Mouse (Mus musculus) midbrain, embryonic 15.5 days (tissue): ENCODE measurements at regions not wholly inside any gene's neighbourhood (a gene's known extent, or its start where the extent isn't known, plus 50 kb on each side); places are given as distances from the start of the nearest gene placed in this dataset.
A peak's percentile ranks its signal among the peaks of the same experiment; 100 is the strongest.

Source experiments
- ATAC-seq: fragments of 200-750 bp; cut with Nextera tagmentation; replicated peaks from 2 replicates; pipeline ENCODE4 v1.8.0; 2017; ENCODE audit warnings: moderate TSS enrichment
- H3K27ac ChIP-seq: fragments of 300-500 bp; sonication (generic); 2 replicates; pipeline ENCODE4 v1.5.1; 2015; ENCODE audit warnings: mild to moderate bottlenecking, inconsistent platforms
- H3K27me3 ChIP-seq: fragments of 300-500 bp; sonication (generic); replicated peaks from 2 replicates; pipeline ENCODE4 v1.6.1; 2015; ENCODE audit warnings: inconsistent platforms
- H3K36me3 ChIP-seq: fragments of 300-500 bp; sonication (generic); replicated peaks from 2 replicates; pipeline ENCODE4 v1.6.1; 2015; ENCODE audit warnings: inconsistent platforms
- H3K4me1 ChIP-seq: fragments of 300-500 bp; sonication (generic); 2 replicates; pipeline ENCODE4 v1.6.1; 2015; ENCODE audit warnings: inconsistent platforms
- H3K4me2 ChIP-seq: fragments of 300-500 bp; sonication (generic); 2 replicates; pipeline ENCODE4 v1.6.1; 2015; ENCODE audit warnings: inconsistent platforms, mild to moderate bottlenecking, moderate library complexity
- H3K4me3 ChIP-seq: fragments of 300-500 bp; sonication (generic); 2 replicates; pipeline ENCODE4 v1.5.1; 2015; ENCODE audit warnings: mild to moderate bottlenecking, inconsistent platforms
- H3K9ac ChIP-seq: fragments of 300-500 bp; sonication (generic); 2 replicates; pipeline ENCODE4 v1.6.1; 2015; ENCODE audit warnings: mild to moderate bottlenecking, inconsistent platforms
- H3K9me3 ChIP-seq: fragments of 300-500 bp; sonication (generic); 2 replicates; pipeline ENCODE4 v1.6.1; 2016; ENCODE audit warnings: inconsistent platforms
- WGBS: fragments of 180-500 bp; shearing (Covaris S2); methylation state at CpG from one replicate; pipeline ENCODE4 v1.1.7; 2015; ENCODE audit warnings: mixed read lengths; 5-methylcytosine and 5-hydroxymethylcytosine counted together

- WGBS: 67% methylated on average over 5 of the region's 5 CpGs
- Histone ChIP-seq H3K9me3 (no peaks in the 10 kb centered on the region), H3K9ac (no peak overlapping the region), H3K4me3 (no peak overlapping the region), H3K4me2 (no peak overlapping the region), H3K36me3 (no peaks in the 10 kb centered on the region), H3K27me3 (no peaks in the 10 kb centered on the region), H3K4me1 (peaks cover 14% of the 10 kb centered on the region), H3K27ac (no peak overlapping the region)
- no peak for ATAC-seq
Measured at GRCm38 (mm10) chr14:62170385-62170784, 122.0 kb upstream of the Rnaseh2b start.

- Histone ChIP-seq H3K4me1 (peaks cover 14% of the 10 kb centered on the region), H3K4me2 (no peak overlapping the region), H3K9me3 (no peaks in the 10 kb centered on the region), H3K36me3 (no peaks in the 10 kb centered on the region), H3K4me3 (no peak overlapping the region), H3K27me3 (no peaks in the 10 kb centered on the region), H3K9ac (no peak overlapping the region), H3K27ac (no peak overlapping the region)
- ATAC-seq: no peak
- WGBS: 71% methylated on average over 15 of the region's 15 CpGs
Measured at GRCm38 (mm10) chr14:62171256-62172047, 120.9 kb upstream of the Rnaseh2b start.

- H3K4me2 ChIP-seq: peak overlapping the region; percentile 9; the same call in 1 of the 2 replicates
- no peak overlapping the region for H3K4me3 ChIP-seq
- H3K36me3 ChIP-seq: no peaks in the 10 kb centered on the region
- H3K27ac ChIP-seq: no peak overlapping the region
- WGBS: 31% methylated on average over 16 of the region's 16 CpGs
- ATAC-seq: 0 out of 2 replicates have a peak, but pooled peaks have one; percentile 24
- H3K9ac ChIP-seq: no peak overlapping the region
- H3K27me3 ChIP-seq: no peaks in the 10 kb centered on the region
- H3K4me1 ChIP-seq: peaks cover 14% of the 10 kb centered on the region
- H3K9me3 ChIP-seq: no peaks in the 10 kb centered on the region
Measured at GRCm38 (mm10) chr14:62173835-62174530, 118.4 kb upstream of the Rnaseh2b start.

- no peak for ATAC-seq
- Histone ChIP-seq H3K9me3 (no peaks in the 10 kb centered on the region), H3K27ac (no peak overlapping the region), H3K4me1 (peaks cover 14% of the 10 kb centered on the region), H3K9ac (no peak overlapping the region), H3K4me3 (no peak overlapping the region), H3K4me2 (no peak overlapping the region), H3K27me3 (no peaks in the 10 kb centered on the region), H3K36me3 (no peaks in the 10 kb centered on the region)
- 69% methylated on average over 12 of the region's 12 CpGs for WGBS
Measured at GRCm38 (mm10) chr14:62175384-62176048, 116.9 kb upstream of the Rnaseh2b start.

GRCm38 (mm10) chr14:62177509-62177908 is 114.9 kb upstream of the Rnaseh2b start:
- Histone ChIP-seq H3K36me3 (no peaks in the 10 kb centered on the region), H3K4me1 (peaks cover 14% of the 10 kb centered on the region), H3K4me3 (no peak overlapping the region), H3K27me3 (no peaks in the 10 kb centered on the region), H3K4me2 (no peak overlapping the region), H3K9ac (no peak overlapping the region), H3K9me3 (no peaks in the 10 kb centered on the region), H3K27ac (no peak overlapping the region)
- ATAC-seq: no peak
- WGBS: 92% methylated on average over 5 of the region's 5 CpGs

- 83% methylated on average over 11 of the region's 11 CpGs for WGBS
- Histone ChIP-seq H3K4me3 (no peak overlapping the region), H3K36me3 (no peaks in the 10 kb centered on the region), H3K27me3 (no peaks in the 10 kb centered on the region), H3K27ac (no peak overlapping the region), H3K9me3 (no peaks in the 10 kb centered on the region), H3K4me1 (no peaks in the 10 kb centered on the region), H3K9ac (no peak overlapping the region), H3K4me2 (no peak overlapping the region)
- no peak for ATAC-seq
Measured at GRCm38 (mm10) chr14:62187360-62187759, 105.0 kb upstream of the Rnaseh2b start.

GRCm38 (mm10) chr14:62188147-62188885 is 104.1 kb upstream of the Rnaseh2b start:
- H3K9me3 ChIP-seq: no peaks in the 10 kb centered on the region
- no peaks in the 10 kb centered on the region for H3K4me1 ChIP-seq
- no peaks in the 10 kb centered on the region for H3K27me3 ChIP-seq
- H3K4me2 ChIP-seq: no peak overlapping the region
- no peaks in the 10 kb centered on the region for H3K36me3 ChIP-seq
- ATAC-seq: no peak
- H3K9ac ChIP-seq: no peak overlapping the region
- H3K4me3 ChIP-seq: no peak overlapping the region
- 76% methylated on average over 7 of the region's 7 CpGs for WGBS
- no peak overlapping the region for H3K27ac ChIP-seq

- Histone ChIP-seq H3K9me3 (no peaks in the 10 kb centered on the region), H3K4me3 (no peak overlapping the region), H3K27ac (no peak overlapping the region), H3K4me2 (no peak overlapping the region), H3K36me3 (no peaks in the 10 kb centered on the region), H3K27me3 (no peaks in the 10 kb centered on the region), H3K9ac (no peak overlapping the region), H3K4me1 (no peaks in the 10 kb centered on the region)
- ATAC-seq: no peak
- 88% methylated on average over 2 of the region's 2 CpGs for WGBS
Measured at GRCm38 (mm10) chr14:62191624-62192023, 100.8 kb upstream of the Rnaseh2b start.

- Histone ChIP-seq H3K9me3 (no peaks in the 10 kb centered on the region), H3K4me1 (no peaks in the 10 kb centered on the region), H3K27ac (no peak overlapping the region), H3K9ac (no peak overlapping the region), H3K4me3 (no peak overlapping the region), H3K27me3 (no peaks in the 10 kb centered on the region), H3K36me3 (no peaks in the 10 kb centered on the region), H3K4me2 (no peak overlapping the region)
- ATAC-seq: no peak
- 46% methylated on average over 8 of the region's 8 CpGs for whole genome bisulfite sequencing
Measured at GRCm38 (mm10) chr14:62192814-62193213, 99.6 kb upstream of the Rnaseh2b start.

GRCm38 (mm10) chr14:62193371-62193770 is 99.0 kb upstream of the Rnaseh2b start:
- no peak overlapping the region for H3K4me2 ChIP-seq
- no peaks in the 10 kb centered on the region for H3K36me3 ChIP-seq
- H3K9ac ChIP-seq: no peak overlapping the region
- H3K9me3 ChIP-seq: no peaks in the 10 kb centered on the region
- WGBS: 40% methylated on average over 4 of the region's 4 CpGs
- H3K4me3 ChIP-seq: no peak overlapping the region
- H3K4me1 ChIP-seq: no peaks in the 10 kb centered on the region
- no peaks in the 10 kb centered on the region for H3K27me3 ChIP-seq
- no peak overlapping the region for H3K27ac ChIP-seq
- ATAC-seq: no peak

GRCm38 (mm10) chr14:62196776-62197175 is 95.6 kb upstream of the Rnaseh2b start:
- no peak overlapping the region for H3K4me3 ChIP-seq
- ATAC-seq: no peak
- H3K9me3 ChIP-seq: no peaks in the 10 kb centered on the region
- H3K4me1 ChIP-seq: no peaks in the 10 kb centered on the region
- no peak overlapping the region for H3K27ac ChIP-seq
- H3K36me3 ChIP-seq: no peaks in the 10 kb centered on the region
- H3K27me3 ChIP-seq: no peaks in the 10 kb centered on the region
- H3K4me2 ChIP-seq: no peak overlapping the region
- 73% methylated on average over 4 of the region's 4 CpGs for whole genome bisulfite sequencing
- H3K9ac ChIP-seq: no peak overlapping the region
